Mouse (Mus musculus) lung, postnatal 25 days (tissue): Measurements from ENCODE around the gene Sh3pxd2b.

Source experiments
- DNase-seq: peaks from one replicate; pipeline ENCODE4 v3.0.0; 2022; ENCODE audit warnings: low spot score

The Sh3pxd2b gene

GRCm38 (mm10) chr11:32373266-32374026 is 25.8 kb downstream of the Sh3pxd2b start:
- no peak for DNase-seq

- DNase-seq = no peak
These were observed 26.5 kb downstream of the Sh3pxd2b start for GRCm38 (mm10) chr11:32374027-32374589.

- DNase-seq = no peak
These were observed 27.5 kb downstream of the Sh3pxd2b start for GRCm38 (mm10) chr11:32375104-32375535.

GRCm38 (mm10) chr11:32376086-32376485 is 28.5 kb downstream of the Sh3pxd2b start:
- no peak for DNase-seq

GRCm38 (mm10) chr11:32379910-32380309 is 32.3 kb downstream of the Sh3pxd2b start:
- DNase-seq = no peak

- peak; percentile 49 for DNase-seq
These were observed 35.9 kb downstream of the Sh3pxd2b start for GRCm38 (mm10) chr11:32383341-32384134.

- no peak for DNase-seq
These were observed 36.6 kb downstream of the Sh3pxd2b start for GRCm38 (mm10) chr11:32384135-32384801.

GRCm38 (mm10) chr11:32386043-32386442 is 38.4 kb downstream of the Sh3pxd2b start:
- DNase-seq = no peak

GRCm38 (mm10) chr11:32388064-32388463 is 40.4 kb downstream of the Sh3pxd2b start:
- no peak for DNase-seq

- no peak for DNase-seq
These were observed 45.5 kb downstream of the Sh3pxd2b start for GRCm38 (mm10) chr11:32393095-32393494.

GRCm38 (mm10) chr11:32395791-32396190 is 48.2 kb downstream of the Sh3pxd2b start:
- DNase-seq = no peak

GRCm38 (mm10) chr11:32398446-32398845 is 50.8 kb downstream of the Sh3pxd2b start:
- no peak for DNase-seq

- DNase-seq = no peak
These were observed 51.6 kb downstream of the Sh3pxd2b start for GRCm38 (mm10) chr11:32399261-32399660.

- DNase-seq = no peak
These were observed 55.1 kb downstream of the Sh3pxd2b start for GRCm38 (mm10) chr11:32402712-32403111.

GRCm38 (mm10) chr11:32404708-32405107 is 57.1 kb downstream of the Sh3pxd2b start:
- DNase-seq = no peak

GRCm38 (mm10) chr11:32407863-32408262 is 60.2 kb downstream of the Sh3pxd2b start:
- peak; percentile 49 for DNase-seq

- DNase-seq = no peak
These were observed 61.4 kb downstream of the Sh3pxd2b start for GRCm38 (mm10) chr11:32409052-32409451.

- no peak for DNase-seq
These were observed 62.4 kb downstream of the Sh3pxd2b start for GRCm38 (mm10) chr11:32409823-32410562.

- DNase-seq = no peak
These were observed 72.4 kb downstream of the Sh3pxd2b start for GRCm38 (mm10) chr11:32420001-32420400.

GRCm38 (mm10) chr11:32423311-32423710 is 75.7 kb downstream of the Sh3pxd2b start:
- no peak for DNase-seq

- DNase-seq = no peak
These were observed 77.0 kb downstream of the Sh3pxd2b start for GRCm38 (mm10) chr11:32424600-32424999.
